ENCODE assay signal across 7 mouse cellular contexts in genomic region chr5:103692531-103693040, GRCm38 (mm10). TPM values are rescaled to one million over a fixed set of nuclear protein-coding genes. Genes with fewer than 3 reads are reported as not detected.
DNase-seq lines count a peak whose midpoint lies in the region; ATAC-seq and TF ChIP-seq lines count a peak whose summit lies in the region.

No protein-coding gene starts in this region.

- peak overlapping the region; percentile 65 for H3K9ac ChIP-seq in embryonic facial prominence, embryonic 14.5 days (ENCODE audit: low read depth, low read length)
- H3K9ac ChIP-seq in hindbrain, embryonic 11.5 days (ENCODE audit: low read depth, low read length) = peak overlapping the region; percentile 48; the same call in 1 of the 2 replicates
- peak overlapping the region; percentile 60 for H3K9ac ChIP-seq in liver, embryonic 16.5 days (ENCODE audit: low read depth, low read length)
- peak overlapping the region; percentile 44 for H3K9ac ChIP-seq in stomach, embryonic 15.5 days

- H3K4me1 ChIP-seq in testis, adult 2 months (ENCODE audit: control insufficient read depth, insufficient read depth, low read length) = peaks cover 14% of the 10 kb centered on the region
- H3K4me1 ChIP-seq in embryonic facial prominence, embryonic 14.5 days (ENCODE audit: control insufficient read depth, insufficient read depth, low read length) = peaks cover 5% of the 10 kb centered on the region; the same call in 1 of the 2 replicates
- no peaks in the 10 kb centered on the region; the same call in 1 of the 2 replicates for H3K4me1 ChIP-seq in hindbrain, embryonic 11.5 days (replicated peaks; ENCODE audit: control insufficient read depth, insufficient read depth, low read length)
- H3K4me1 ChIP-seq in liver, embryonic 16.5 days (ENCODE audit: control insufficient read depth, low read depth, low read length) = peaks cover 11% of the 10 kb centered on the region
- H3K4me1 ChIP-seq in stomach, embryonic 15.5 days = no peaks in the 10 kb centered on the region

- H3K36me3 ChIP-seq in testis, adult 2 months (ENCODE audit: control insufficient read depth, insufficient read depth, low read length) = no peaks in the 10 kb centered on the region
- H3K36me3 ChIP-seq in embryonic facial prominence, embryonic 14.5 days (ENCODE audit: control insufficient read depth, insufficient read depth, low read length) = no peaks in the 10 kb centered on the region
- H3K36me3 ChIP-seq in hindbrain, embryonic 11.5 days (ENCODE audit: control insufficient read depth, insufficient read depth, low read length) = no peaks in the 10 kb centered on the region
- H3K36me3 ChIP-seq in liver, embryonic 16.5 days (ENCODE audit: control insufficient read depth, insufficient read depth) = no peaks in the 10 kb centered on the region
- H3K36me3 ChIP-seq in stomach, embryonic 15.5 days = no peaks in the 10 kb centered on the region

- DNase-seq in testis, postnatal 10 days (ENCODE audit: low spot score) = no peak
- no peak for DNase-seq in embryonic facial prominence, embryonic 14.5 days (ENCODE audit: low spot score)
- peak; percentile 51 for DNase-seq in hindbrain, embryonic 11.5 days (ENCODE audit: low spot score)
- DNase-seq in layer of hippocampus, adult 8-10 months (ENCODE audit: low spot score in 2 of 2) = no peak

- peak overlapping the region; percentile 85 for H3K4me3 ChIP-seq in testis, adult 2 months (ENCODE audit: control insufficient read depth, low read depth, low read length)
- H3K4me3 ChIP-seq in embryonic facial prominence, embryonic 14.5 days (ENCODE audit: low read depth, low read length) = peak overlapping the region; percentile 66
- peak overlapping the region; percentile 56 for H3K4me3 ChIP-seq in hindbrain, embryonic 11.5 days (ENCODE audit: low read depth, low read length)
- peak overlapping the region; percentile 73 for H3K4me3 ChIP-seq in liver, embryonic 16.5 days (ENCODE audit: low read depth, low read length)
- peak overlapping the region; percentile 71 for H3K4me3 ChIP-seq in stomach, embryonic 15.5 days (replicated peaks)

- under 1% methylated on average over 31 of the region's 34 CpGs for WGBS in embryonic facial prominence, embryonic 14.5 days
- WGBS in hindbrain, embryonic 11.5 days = under 1% methylated on average over 29 of the region's 34 CpGs
- under 1% methylated on average over 34 of the region's 34 CpGs for WGBS in liver, embryonic 16.5 days (ENCODE audit: insufficient replicate concordance)
- under 1% methylated on average over 34 of the region's 34 CpGs for WGBS in stomach, embryonic 15.5 days

- no peaks in the 10 kb centered on the region for H3K9me3 ChIP-seq in embryonic facial prominence, embryonic 14.5 days (ENCODE audit: control insufficient read depth, low read length)
- H3K9me3 ChIP-seq in hindbrain, embryonic 11.5 days (ENCODE audit: control insufficient read depth, low read length) = no peaks in the 10 kb centered on the region
- no peaks in the 10 kb centered on the region for H3K9me3 ChIP-seq in liver, embryonic 16.5 days (replicated peaks; ENCODE audit: control insufficient read depth, low read length)
- no peaks in the 10 kb centered on the region for H3K9me3 ChIP-seq in stomach, embryonic 15.5 days

- no peak for TF ChIP-seq POLR2A in testis, adult 2 months (IDR thresholded peaks at IDR 0.05; ENCODE audit: control insufficient read depth, low read depth, low read length)

- H3K4me2 ChIP-seq in embryonic facial prominence, embryonic 14.5 days (ENCODE audit: low read depth, low read length) = peak overlapping the region; percentile 100
- peak overlapping the region; percentile 97 for H3K4me2 ChIP-seq in hindbrain, embryonic 11.5 days (replicated peaks; ENCODE audit: low read depth, low read length)
- H3K4me2 ChIP-seq in liver, embryonic 16.5 days (ENCODE audit: low read depth, low read length) = peak overlapping the region; percentile 97
- peak overlapping the region; percentile 100 for H3K4me2 ChIP-seq in stomach, embryonic 15.5 days

- TF ChIP-seq CTCF in testis, adult 2 months (IDR thresholded peaks at IDR 0.05; ENCODE audit: control insufficient read depth, insufficient read depth, insufficient replicate concordance, low read depth, low read length) = no peak

- H3K27me3 ChIP-seq in testis, adult 2 months (ENCODE audit: control insufficient read depth, insufficient read depth, low read length) = no peaks in the 10 kb centered on the region
- peaks cover 23% of the 10 kb centered on the region for H3K27me3 ChIP-seq in embryonic facial prominence, embryonic 14.5 days (replicated peaks; ENCODE audit: control insufficient read depth, insufficient read depth, low read length)
- peaks cover 22% of the 10 kb centered on the region for H3K27me3 ChIP-seq in hindbrain, embryonic 11.5 days (ENCODE audit: control insufficient read depth, insufficient read depth, low read length)
- H3K27me3 ChIP-seq in liver, embryonic 16.5 days (ENCODE audit: control insufficient read depth, insufficient read depth, low read depth, low read length) = peaks cover 43% of the 10 kb centered on the region
- H3K27me3 ChIP-seq in stomach, embryonic 15.5 days (replicated peaks) = peaks cover 7% of the 10 kb centered on the region; the same call in 1 of the 2 replicates

- ATAC-seq in embryonic facial prominence, embryonic 14.5 days (ENCODE audit: low read depth) = no peak
- ATAC-seq in hindbrain, embryonic 11.5 days (ENCODE audit: low FRiP score) = no peak; the same call in 1 of the 2 replicates
- peak; percentile 8; the same call in 1 of the 2 replicates for ATAC-seq in liver, embryonic 16.5 days (ENCODE audit: low read depth)
- no peak; the same call in none of the 2 replicates for ATAC-seq in stomach, embryonic 15.5 days (ENCODE audit: insufficient read depth, low FRiP score, low read depth)

- peak overlapping the region; percentile 49 for H3K27ac ChIP-seq in testis, adult 2 months (ENCODE audit: control insufficient read depth, insufficient read depth, low read depth, low read length)
- H3K27ac ChIP-seq in embryonic facial prominence, embryonic 14.5 days (replicated peaks; ENCODE audit: low read depth, low read length) = no peak overlapping the region
- H3K27ac ChIP-seq in hindbrain, embryonic 11.5 days (ENCODE audit: low read depth, low read length) = no peak overlapping the region
- H3K27ac ChIP-seq in liver, embryonic 16.5 days (ENCODE audit: low read length) = no peak overlapping the region
- no peak overlapping the region for H3K27ac ChIP-seq in stomach, embryonic 15.5 days

RNA-seq across cellular contexts. Expression of gene Aff1, which starts 0.4 kb away (rescaled TPM):
- 1.3 and 1.4 TPM in 2 replicates for polyA plus RNA-seq in testis, adult 2 months (2012; rRNA removed)
- 7.5 and 8.2 TPM in 2 replicates for polyA plus RNA-seq in embryonic facial prominence, embryonic 14.5 days (2014; fragmentation: Nextera tagmentation; extraction: Ambion mirVana)
- 7.0 and 8.5 TPM in 2 replicates for polyA plus RNA-seq in hindbrain, embryonic 11.5 days (2014; fragmentation: Nextera tagmentation; extraction: Ambion mirVana)
- polyA plus RNA-seq in liver, embryonic 16.5 days (2015; fragmentation: Nextera tagmentation; extraction: Ambion mirVana) = 13.5 and 17.7 TPM in 2 replicates
- 7.2 TPM in 2 replicates for polyA plus RNA-seq in stomach, embryonic 15.5 days (2015; fragmentation: Nextera tagmentation; extraction: Ambion mirVana)
- total RNA-seq in layer of hippocampus, adult 8-10 months (2022) = 10 to 100 TPM; 19.5 to 24.0 (median 21.1) TPM

RNA-seq across cellular contexts. Expression of gene 1700016H13Rik, which starts 36.8 kb away (rescaled TPM):
- polyA plus RNA-seq in testis, adult 2 months (2012; rRNA removed) = 429 TPM in 2 replicates
- polyA plus RNA-seq in embryonic facial prominence, embryonic 14.5 days (2014; fragmentation: Nextera tagmentation; extraction: Ambion mirVana) = 0.24 TPM in 1 of 2 replicates, not detected in the other
- polyA plus RNA-seq in hindbrain, embryonic 11.5 days (2014; fragmentation: Nextera tagmentation; extraction: Ambion mirVana) = 0.25 TPM in 1 of 2 replicates, not detected in the other
- 0.06 TPM in 1 of 2 replicates, not detected in the other for polyA plus RNA-seq in liver, embryonic 16.5 days (2015; fragmentation: Nextera tagmentation; extraction: Ambion mirVana)
- polyA plus RNA-seq in stomach, embryonic 15.5 days (2015; fragmentation: Nextera tagmentation; extraction: Ambion mirVana) = 0.21 and 0.32 TPM in 2 replicates
- total RNA-seq in layer of hippocampus, adult 8-10 months (2022) = not detected

Comparison
In these comparisons a context has a peak if more than half of its experiments do, and no peak if none do; other contexts are left out.
1. RNA of gene 1700016H13Rik, which starts 36.8 kb away (polyA plus RNA-seq): 429 TPM in testis, adult 2 months; 0.21 to 0.32 TPM in stomach, embryonic 15.5 days, 0.24 TPM in embryonic facial prominence, embryonic 14.5 days, 0.25 TPM in hindbrain, embryonic 11.5 days and 0.06 TPM in liver, embryonic 16.5 days; every median in the first group is over 100 times any median in the second.
2. Peak in every context shown above with its lines, with median percentiles within 50 percentile points of each other: H3K4me3 ChIP-seq, H3K4me2 ChIP-seq and H3K9ac ChIP-seq.